Mouse (Mus musculus) bone marrow, adult 2 months (tissue): Measurements from ENCODE around the gene Gm48551.

ENCODE experiments used
- CTCF ChIP-seq: fragments of 200-500 bp; IDR thresholded peaks from 2 replicates; pipeline ENCODE4 v1.5.1; 2011; ENCODE audit warnings: low read length, control low read depth; ENCODE audit not compliant: control insufficient read depth, insufficient read depth
- POLR2A ChIP-seq: fragments of 200-500 bp; IDR thresholded peaks from 2 replicates; pipeline ENCODE4 v1.6.1; 2011; ENCODE audit warnings: low read depth, mild to moderate bottlenecking, control low read depth, low read length, borderline replicate concordance; ENCODE audit not compliant: control insufficient read depth

DNA sequence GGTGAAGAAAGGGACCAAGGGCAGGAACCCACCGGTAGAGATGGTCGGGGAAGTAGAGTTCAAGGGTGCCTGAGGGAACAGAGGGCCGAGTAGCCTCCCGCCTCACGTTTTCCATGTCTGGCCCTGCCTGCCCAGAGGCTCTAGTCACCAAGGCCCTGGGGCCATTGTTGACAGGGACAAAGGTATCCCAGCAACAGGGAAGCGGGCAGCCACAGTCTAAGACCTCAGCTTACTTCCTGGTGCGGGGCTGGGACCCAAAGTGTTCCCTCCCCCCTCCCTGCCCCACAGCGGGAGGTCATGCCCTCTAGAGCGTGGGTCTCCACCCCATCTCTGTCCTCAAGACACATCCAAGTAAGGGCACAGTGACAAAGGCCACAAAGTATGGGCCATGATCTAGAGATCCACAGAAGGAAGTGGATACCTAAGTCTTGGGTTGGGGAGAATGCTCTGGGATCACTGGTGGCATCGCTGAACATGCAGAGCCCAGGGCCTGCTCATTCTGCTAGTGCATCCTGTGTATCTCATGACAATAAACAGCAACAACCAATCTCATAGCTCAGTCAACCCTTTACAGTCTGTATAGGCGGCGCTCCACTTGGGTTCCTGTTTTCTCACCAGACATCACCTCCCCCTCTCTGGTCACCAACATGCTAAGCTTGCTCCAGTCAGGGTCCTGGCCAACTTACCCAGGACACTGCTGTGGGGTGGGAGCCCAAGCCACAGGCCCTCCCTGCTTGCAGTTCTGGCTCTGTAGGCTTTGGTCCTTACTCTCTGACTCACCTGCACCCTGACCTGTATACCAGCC, 18.4 kb upstream of the Gm48551 start, which contains the start of gene 4930404N11Rik:
- peak; percentile 50; the same call in 1 of the 2 replicates for TF ChIP-seq POLR2A
- no peak for TF ChIP-seq CTCF
